Mouse (Mus musculus): ENCODE results near the gene C4b. TPM values are rescaled to one million over a fixed set of nuclear protein-coding genes. Genes with fewer than 3 reads are reported as not detected.

C4b gene
- polyA plus RNA-seq, 1 experiment from 2014 or later: 0.14 TPM

Small RNA genes within 50 kb of the gene (microRNA-seq; reads per million reads assigned to microRNA genes)
- gene Gm27471: not detected

Other genes with a start within 250 kb of the C4b start
- not detected in 2 replicates for gene Btnl6, start 226.5 kb downstream of the C4b start, polyA plus RNA-seq (2015; fragmentation: Nextera tagmentation; extraction: Ambion mirVana)
- gene Notch4, start 179.6 kb downstream of the C4b start, polyA plus RNA-seq (2015; fragmentation: Nextera tagmentation; extraction: Ambion mirVana): 9.2 and 10.2 TPM in 2 replicates
- gene Gpsm3, start 154.1 kb downstream of the C4b start, polyA plus RNA-seq (2015; fragmentation: Nextera tagmentation; extraction: Ambion mirVana): 15.4 and 18.3 TPM in 2 replicates
- 8.5 and 11.4 TPM in 2 replicates for gene Pbx2, start 152.6 kb downstream of the C4b start, polyA plus RNA-seq (2015; fragmentation: Nextera tagmentation; extraction: Ambion mirVana)
- 379 and 478 TPM in 2 replicates for gene Ager, start 146.0 kb downstream of the C4b start, polyA plus RNA-seq (2015; fragmentation: Nextera tagmentation; extraction: Ambion mirVana)
- gene Rnf5, start 140.2 kb downstream of the C4b start, polyA plus RNA-seq (2015; fragmentation: Nextera tagmentation; extraction: Ambion mirVana): 128 and 129 TPM in 2 replicates
- gene Agpat1, start 139.6 kb downstream of the C4b start, polyA plus RNA-seq (2015; fragmentation: Nextera tagmentation; extraction: Ambion mirVana): 52.1 and 56.0 TPM in 2 replicates
- 3.8 and 4.7 TPM in 2 replicates for gene Egfl8, start 127.9 kb downstream of the C4b start, polyA plus RNA-seq (2015; fragmentation: Nextera tagmentation; extraction: Ambion mirVana)
- gene Ppt2, start 115.4 kb downstream of the C4b start, polyA plus RNA-seq (2015; fragmentation: Nextera tagmentation; extraction: Ambion mirVana): 21.0 and 23.9 TPM in 2 replicates
- 0.13 and 0.53 TPM in 2 replicates for gene Prrt1, start 114.3 kb downstream of the C4b start, polyA plus RNA-seq (2015; fragmentation: Nextera tagmentation; extraction: Ambion mirVana)
- gene Fkbpl, start 99.1 kb downstream of the C4b start, polyA plus RNA-seq (2015; fragmentation: Nextera tagmentation; extraction: Ambion mirVana): 15.2 and 17.5 TPM in 2 replicates
- 77.5 and 80.0 TPM in 2 replicates for gene Atf6b, start 96.7 kb downstream of the C4b start, polyA plus RNA-seq (2015; fragmentation: Nextera tagmentation; extraction: Ambion mirVana)
- gene Tnxb, start 73.3 kb downstream of the C4b start, polyA plus RNA-seq (2015; fragmentation: Nextera tagmentation; extraction: Ambion mirVana): 0.62 and 1.1 TPM in 2 replicates
- gene Cyp21a1, start 60.7 kb upstream of the C4b start, polyA plus RNA-seq (2015; fragmentation: Nextera tagmentation; extraction: Ambion mirVana): not detected in 2 replicates
- gene Stk19, start 93.1 kb upstream of the C4b start, polyA plus RNA-seq (2015; fragmentation: Nextera tagmentation; extraction: Ambion mirVana): 30.7 and 31.2 TPM in 2 replicates
- gene Dxo, start 93.1 kb upstream of the C4b start, polyA plus RNA-seq (2015; fragmentation: Nextera tagmentation; extraction: Ambion mirVana): 61.4 and 65.0 TPM in 2 replicates
- 47.8 and 49.9 TPM in 2 replicates for gene Skiv2l, start 106.3 kb upstream of the C4b start, polyA plus RNA-seq (2015; fragmentation: Nextera tagmentation; extraction: Ambion mirVana)
- gene Nelfe, start 106.5 kb upstream of the C4b start, polyA plus RNA-seq (2015; fragmentation: Nextera tagmentation; extraction: Ambion mirVana): 94.4 and 96.0 TPM in 2 replicates
- gene Cfb, start 118.6 kb upstream of the C4b start, polyA plus RNA-seq (2015; fragmentation: Nextera tagmentation; extraction: Ambion mirVana): 1.8 and 7.3 TPM in 2 replicates
- gene Zbtb12, start 135.6 kb upstream of the C4b start, polyA plus RNA-seq (2015; fragmentation: Nextera tagmentation; extraction: Ambion mirVana): 2.3 and 2.5 TPM in 2 replicates
- not detected in 2 replicates for gene Gm20547, start 138.2 kb upstream of the C4b start, polyA plus RNA-seq (2015; fragmentation: Nextera tagmentation; extraction: Ambion mirVana)
- gene C2, start 154.4 kb upstream of the C4b start, polyA plus RNA-seq (2015; fragmentation: Nextera tagmentation; extraction: Ambion mirVana): 3.2 and 4.8 TPM in 2 replicates
- 58.2 and 62.2 TPM in 2 replicates for gene Ehmt2, start 154.6 kb upstream of the C4b start, polyA plus RNA-seq (2015; fragmentation: Nextera tagmentation; extraction: Ambion mirVana)
- gene Slc44a4, start 170.6 kb upstream of the C4b start, polyA plus RNA-seq (2015; fragmentation: Nextera tagmentation; extraction: Ambion mirVana): 1.5 and 1.9 TPM in 2 replicates
- gene Neu1, start 187.4 kb upstream of the C4b start, polyA plus RNA-seq (2015; fragmentation: Nextera tagmentation; extraction: Ambion mirVana): 19.0 and 20.4 TPM in 2 replicates
- 0.10 and 0.19 TPM in 2 replicates for gene Hspa1b, start 215.4 kb upstream of the C4b start, polyA plus RNA-seq (2015; fragmentation: Nextera tagmentation; extraction: Ambion mirVana)
- 1.2 TPM in 1 of 2 replicates, not detected in the other for gene Gm20481, start 226.0 kb upstream of the C4b start, polyA plus RNA-seq (2015; fragmentation: Nextera tagmentation; extraction: Ambion mirVana)
- 4.4 and 4.8 TPM in 2 replicates for gene Hspa1a, start 228.3 kb upstream of the C4b start, polyA plus RNA-seq (2015; fragmentation: Nextera tagmentation; extraction: Ambion mirVana)
- gene Hspa1l, start 228.8 kb upstream of the C4b start, polyA plus RNA-seq (2015; fragmentation: Nextera tagmentation; extraction: Ambion mirVana): 0.55 and 0.65 TPM in 2 replicates
- gene Lsm2, start 238.0 kb upstream of the C4b start, polyA plus RNA-seq (2015; fragmentation: Nextera tagmentation; extraction: Ambion mirVana): 178 and 189 TPM in 2 replicates